7 mouse cellular contexts compared by ENCODE assay signal in the genomic region with DNA sequence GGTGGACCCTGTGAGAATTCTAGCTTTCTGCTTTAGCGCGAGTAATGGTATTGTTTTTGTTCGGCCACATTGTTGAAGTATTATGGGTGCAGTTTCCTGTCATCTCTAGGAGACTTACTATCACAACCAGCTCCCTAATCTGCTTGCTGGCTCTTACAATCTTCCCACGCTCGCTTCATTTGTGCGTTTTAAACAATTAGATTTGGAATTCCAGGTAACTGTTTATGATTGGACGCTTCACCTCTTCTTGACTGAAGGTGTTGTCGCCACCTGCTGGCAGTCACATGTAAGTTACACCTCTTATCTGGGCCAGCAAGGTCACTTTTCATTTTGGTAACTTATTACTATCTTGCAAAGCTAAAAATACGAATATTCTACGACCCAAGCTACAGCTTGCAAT.
DNase-seq lines count a peak whose midpoint lies in the region; ATAC-seq and TF ChIP-seq lines count a peak whose summit lies in the region.

No protein-coding gene starts in this region.

- H3K36me3 ChIP-seq in CH12.LX (replicated peaks in 1 of 2; ENCODE audit: control insufficient read depth in 1 of 2, insufficient read depth in 1 of 2, low read length in 1 of 2), result no peaks in the 10 kb centered on the region
- H3K36me3 ChIP-seq in kidney, postnatal 0 days (ENCODE audit: insufficient read depth, low read length), result no peaks in the 10 kb centered on the region
- H3K36me3 ChIP-seq in lung, embryonic 14.5 days (ENCODE audit: insufficient read depth), result peaks cover 12% of the 10 kb centered on the region

- in situ Hi-C loops in CH12.LX (cut with MboI; ENCODE audit: low pct_ligation_motif_present, low pct_unique_long_range_greater_than_20kb, low sequenced_read_pairs), result loop anchor here (10.0 to 25.0 kb wide), 3 partner anchors 125 to 417 kb away; partner anchors contain the start of gene Txn1
- in situ Hi-C loops in Patski (cut with MboI; ENCODE audit: low pct_unique_long_range_greater_than_20kb), result loop anchor here (5.0 to 10.0 kb wide), 5 partner anchors 125 to 665 kb away; partner anchors contain the start of gene Svep1

- no peak overlapping the region for H3K4me2 ChIP-seq in CH12.LX (ENCODE audit: insufficient read depth, low read depth, poor library complexity, severe bottlenecking)
- no peak overlapping the region for H3K4me2 ChIP-seq in kidney, postnatal 0 days (ENCODE audit: low read length)
- peak overlapping the region; percentile 25; the same call in 1 of the 2 replicates for H3K4me2 ChIP-seq in lung, embryonic 14.5 days

- TF ChIP-seq RAD21 in CH12.LX (IDR thresholded peaks at IDR 0.05; ENCODE audit: low read depth, low read length), result peak; percentile 79

- ATAC-seq in Patski, result no peak
- no peak for ATAC-seq in kidney, postnatal 0 days (replicated peaks; ENCODE audit: low FRiP score, low read depth)
- no peak; the same call in 1 of the 2 replicates for ATAC-seq in lung, embryonic 14.5 days (ENCODE audit: insufficient read depth)

- TF ChIP-seq EP300 in CH12.LX (IDR thresholded peaks at IDR 0.05; ENCODE audit: low read length), result no peak

- H3K27ac ChIP-seq in CH12.LX (ENCODE audit: insufficient read depth, low read depth), result no peak overlapping the region
- no peak overlapping the region for H3K27ac ChIP-seq in kidney, postnatal 0 days
- H3K27ac ChIP-seq in lung, embryonic 14.5 days (ENCODE audit: low read depth), result no peak overlapping the region

- TF ChIP-seq CTCF in CH12.LX (conservative IDR thresholded peaks at IDR 0.05 in 1 of 2, IDR thresholded peaks at IDR 0.05 in 1 of 2; ENCODE audit: low read depth in 2 of 2, low read length in 2 of 2) (peak; percentile 67 to 84), Patski (IDR thresholded peaks at IDR 0.05) (peak; percentile 84)
- TF ChIP-seq CTCF in kidney, postnatal 0 days (IDR thresholded peaks at IDR 0.05; ENCODE audit: low read depth), result peak; percentile 83
- peak; percentile 84 for TF ChIP-seq CTCF in lung, embryonic 14.5 days (IDR thresholded peaks at IDR 0.05; ENCODE audit: low read depth)

- H3K27me3 ChIP-seq in CH12.LX (replicated peaks) (no peaks in the 10 kb centered on the region), Patski (no peaks in the 10 kb centered on the region)
- no peaks in the 10 kb centered on the region for H3K27me3 ChIP-seq in kidney, postnatal 0 days (ENCODE audit: insufficient read depth, low read length)
- H3K27me3 ChIP-seq in lung, embryonic 14.5 days (ENCODE audit: insufficient read depth, low read length), result no peaks in the 10 kb centered on the region

- intact Hi-C loops in gastrocnemius, postnatal 14 days (cut with DNase I; ENCODE audit: low total_unique reads), result loop anchor here (2.0 to 10.0 kb wide), 2 partner anchors 165 to 179 kb away; no protein-coding TSS in a partner anchor

- H3K9ac ChIP-seq in CH12.LX (ENCODE audit: insufficient read depth, low read depth), result no peak overlapping the region
- H3K9ac ChIP-seq in kidney, postnatal 0 days (ENCODE audit: low read depth, low read length), result no peak overlapping the region
- H3K9ac ChIP-seq in lung, embryonic 14.5 days, result no peak overlapping the region

- H3K4me1 ChIP-seq in CH12.LX (ENCODE audit: control insufficient read depth in 1 of 2, insufficient read depth in 2 of 2), result no peaks in the 10 kb centered on the region
- H3K4me1 ChIP-seq in kidney, postnatal 0 days (replicated peaks; ENCODE audit: insufficient read depth, low read length), result no peaks in the 10 kb centered on the region
- no peaks in the 10 kb centered on the region for H3K4me1 ChIP-seq in lung, embryonic 14.5 days (ENCODE audit: insufficient read depth)

- peak; percentile 62 for DNase-seq in CH12.LX (ENCODE audit: extremely low read depth)
- DNase-seq in Patski (ENCODE audit: low read depth, low spot score), result no peak
- peak; percentile 50 to 76 for DNase-seq in cerebellum, postnatal 25 days
- peak; percentile 17 for DNase-seq in gastrocnemius, postnatal 14 days
- DNase-seq in kidney, postnatal 0 days (ENCODE audit: low spot score), result peak; percentile 71
- DNase-seq in lung, embryonic 14.5 days, result peak; percentile 72
- peak; percentile 69 for DNase-seq in retina, embryonic 14.5 days (ENCODE audit: low spot score)

- no peak for TF ChIP-seq POLR2A in CH12.LX (IDR thresholded peaks at IDR 0.05; ENCODE audit: low read depth, low read length)

- H3K9me3 ChIP-seq in CH12.LX (replicated peaks; ENCODE audit: low read length), result no peaks in the 10 kb centered on the region
- no peaks in the 10 kb centered on the region for H3K9me3 ChIP-seq in kidney, postnatal 0 days (replicated peaks; ENCODE audit: low read length)
- no peaks in the 10 kb centered on the region for H3K9me3 ChIP-seq in lung, embryonic 14.5 days (ENCODE audit: low read depth, low read length)

- dilution Hi-C loops in CH12.LX (cut with MboI; ENCODE audit: extremely low pct_ligation_motif_present, extremely low pct_unique_long_range_greater_than_20kb, low sequenced_read_pairs), result no loop called here

- no peaks in the 10 kb centered on the region for H3K79me2 ChIP-seq in CH12.LX (replicated peaks; ENCODE audit: control insufficient read depth, extremely low read depth, insufficient read depth, poor library complexity, severe bottlenecking)

- POLR2A ChIA-PET in Patski (lab: Charles Lee), result interaction anchor here (0.6 kb wide), 1 partner anchor 594 kb away, joined by 4 read pairs; no protein-coding TSS in a partner anchor

- CTCF ChIA-PET in Patski (lab: Charles Lee), result interaction anchor here (0.6 to 2.0 kb wide), 10 partner anchors 12 to 179 kb away, joined by 3 to 11 read pairs (median 4); no protein-coding TSS in a partner anchor

- 24% methylated on average over 10 of the region's 10 CpGs for WGBS in kidney, postnatal 0 days
- 32% methylated on average over 10 of the region's 10 CpGs for WGBS in lung, embryonic 14.5 days

- H3K4me3 ChIP-seq in CH12.LX (replicated peaks in 1 of 3; ENCODE audit: low read depth in 2 of 3, low read length in 2 of 3, poor library complexity in 1 of 3), result no peak overlapping the region
- no peak overlapping the region for H3K4me3 ChIP-seq in kidney, postnatal 0 days (replicated peaks; ENCODE audit: low read depth, low read length)
- no peak overlapping the region for H3K4me3 ChIP-seq in lung, embryonic 14.5 days (ENCODE audit: low read depth, low read length)

TF ChIP-seq in CH12.LX, 34 proteins besides CTCF, POLR2A, EP300 and RAD21:
- TF ChIP-seq SMC3 (IDR thresholded peaks at IDR 0.05; ENCODE audit: low read depth, low read length), result peak; percentile 81
- TF ChIP-seq CHD1 (IDR thresholded peaks at IDR 0.05; ENCODE audit: low read depth, low read length), result no peak
- TF ChIP-seq UBTF (IDR thresholded peaks at IDR 0.05; ENCODE audit: low read depth, low read length), result no peak
- peak; percentile 25; the same call in 1 of the 2 replicates for TF ChIP-seq IRF4 (IDR thresholded peaks at IDR 0.05; ENCODE audit: low read depth, low read length)
- no peak for TF ChIP-seq USF1 (IDR thresholded peaks at IDR 0.05; ENCODE audit: low read depth, low read length)
- no peak for TF ChIP-seq RCOR1 (conservative IDR thresholded peaks at IDR 0.05; ENCODE audit: low read depth, low read length)
- TF ChIP-seq NELFE (IDR thresholded peaks at IDR 0.05; ENCODE audit: low read depth, low read length), result no peak
- peak; percentile 74 for TF ChIP-seq MAX (IDR thresholded peaks at IDR 0.05; ENCODE audit: low read length)
- no peak for TF ChIP-seq E2F4 (IDR thresholded peaks at IDR 0.05; ENCODE audit: insufficient replicate concordance, low read depth, low read length)
- TF ChIP-seq ZKSCAN1 (IDR thresholded peaks at IDR 0.05; ENCODE audit: borderline replicate concordance, low read depth, low read length), result no peak
- 0 out of 2 replicates have a peak, but pooled peaks have one; percentile 15 for TF ChIP-seq ZC3H11A (IDR thresholded peaks at IDR 0.05; ENCODE audit: low read depth, low read length)
- no peak for TF ChIP-seq HCFC1 (IDR thresholded peaks at IDR 0.05; ENCODE audit: low read depth, low read length)
- no peak for TF ChIP-seq JUN (IDR thresholded peaks at IDR 0.05; ENCODE audit: insufficient read depth, low read depth, low read length)
